Mouse (Mus musculus): ENCODE measurements around the gene Rhoc. TPM values are rescaled to one million over a fixed set of nuclear protein-coding genes. Genes with fewer than 3 reads are reported as not detected.
"Not testable (repeated sequence)": the region's sequence is repeated elsewhere in the genome, so short reads cannot be mapped to it uniquely, and the experiment has no call there.

Rhoc gene
- total RNA-seq, 1 experiment from 2014 or later, result 0.45 TPM

DNA sequence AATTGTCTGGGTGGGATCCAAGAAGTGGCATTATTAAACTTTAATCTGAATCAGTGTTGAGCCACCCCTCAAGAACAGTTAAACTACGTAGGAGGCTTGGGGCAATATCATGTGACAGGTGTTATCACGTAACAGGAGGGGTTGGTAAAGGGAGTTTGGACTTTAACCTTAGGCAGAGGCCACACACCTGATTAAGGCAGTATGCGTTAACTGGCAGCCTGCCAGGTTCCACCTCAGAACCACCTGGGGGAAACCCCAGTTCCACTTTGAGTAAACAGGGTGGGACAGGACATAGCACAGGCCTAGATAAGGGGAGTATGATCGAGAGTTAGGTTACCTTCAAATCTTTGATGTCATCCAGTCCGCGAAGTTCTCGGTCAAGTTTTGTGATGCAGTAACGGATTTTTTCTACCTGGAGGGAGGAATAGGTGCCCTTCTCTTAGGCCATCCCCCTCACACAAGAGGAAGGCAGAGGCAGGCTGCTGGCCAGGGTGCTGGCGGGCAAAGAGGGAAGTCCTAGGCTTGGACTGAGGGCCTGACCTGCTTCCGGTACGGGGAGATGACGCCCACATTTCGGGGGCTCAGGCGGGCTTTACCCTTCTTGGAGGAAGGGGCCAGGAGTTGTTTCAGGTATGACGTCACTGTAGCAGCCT lies 8.4 kb downstream of the Rhoc start:
- ATAC-seq (replicated peaks in 1 of 2; ENCODE audit: insufficient read depth in 1 of 2, low FRiP score in 2 of 2, low TSS enrichment in 1 of 2, low read depth in 1 of 2, poor library complexity in 2 of 2, severe bottlenecking in 2 of 2), result no peak

DNA sequence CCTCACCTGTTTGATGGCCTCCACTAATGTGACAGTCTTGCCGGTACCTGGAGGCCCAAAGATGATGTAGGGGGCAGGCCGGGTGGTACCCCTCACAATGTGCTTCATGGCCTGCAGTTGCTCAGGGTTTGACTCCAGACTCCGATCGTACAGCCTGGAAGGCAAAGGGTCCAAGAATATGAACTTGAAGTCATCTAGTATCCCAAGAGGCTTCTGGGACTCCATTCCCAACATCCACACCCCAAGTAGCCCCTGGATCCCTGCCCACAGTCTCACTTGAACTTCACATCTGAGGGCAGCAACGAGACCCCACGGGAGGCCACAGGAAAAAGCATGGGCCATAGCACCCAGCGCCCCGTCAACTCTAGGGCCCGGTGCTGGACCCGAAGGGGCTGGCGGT lies 12.5 kb downstream of the Rhoc start:
- ATAC-seq (replicated peaks in 1 of 2; ENCODE audit: insufficient read depth in 1 of 2, low FRiP score in 2 of 2, low TSS enrichment in 1 of 2, low read depth in 1 of 2, poor library complexity in 2 of 2, severe bottlenecking in 2 of 2), result no peak

DNA sequence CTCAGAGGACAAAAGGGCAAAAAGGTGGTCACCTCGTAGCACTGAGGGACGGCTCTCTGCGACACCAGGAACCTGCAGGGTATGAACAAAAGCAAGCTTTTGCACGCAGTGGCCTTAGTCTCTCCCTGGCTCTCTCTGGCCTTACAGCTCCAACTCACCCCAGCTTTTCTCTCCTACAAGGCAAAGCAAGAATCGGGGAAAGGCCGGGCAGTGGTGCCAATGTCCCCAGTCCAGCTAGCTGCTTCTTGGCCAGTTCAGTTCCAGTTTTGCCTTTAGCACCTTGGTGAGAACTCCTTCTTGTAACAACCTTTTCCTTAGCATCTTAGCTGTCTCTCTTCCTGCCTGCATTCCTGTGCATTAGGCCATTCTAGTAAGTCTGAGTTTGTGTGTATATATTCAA lies 13.3 kb downstream of the Rhoc start:
- ATAC-seq (replicated peaks in 1 of 2; ENCODE audit: insufficient read depth in 1 of 2, low FRiP score in 2 of 2, low TSS enrichment in 1 of 2, low read depth in 1 of 2, poor library complexity in 2 of 2, severe bottlenecking in 2 of 2), result no peak

DNA sequence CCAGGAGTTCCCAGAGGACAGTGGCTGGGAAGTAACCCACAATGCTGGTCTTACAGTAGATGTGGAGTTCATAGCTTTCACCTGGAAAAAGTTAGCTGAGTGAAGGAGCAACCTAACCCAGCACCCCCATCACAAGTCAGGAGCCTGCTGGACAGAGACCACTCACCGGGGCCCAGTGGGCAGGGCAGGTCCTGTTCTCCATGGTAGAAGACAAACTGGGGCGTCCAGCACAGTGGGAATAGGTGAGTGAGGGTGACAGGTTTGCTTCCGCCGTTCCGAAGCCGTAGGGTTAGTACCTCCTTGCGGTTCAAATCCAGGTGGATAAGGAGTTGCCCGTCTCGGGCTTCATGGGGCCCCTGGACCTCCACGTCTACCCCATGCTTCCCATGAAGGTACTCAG lies 16.1 kb downstream of the Rhoc start:
- no peak for ATAC-seq (replicated peaks in 1 of 2; ENCODE audit: insufficient read depth in 1 of 2, low FRiP score in 2 of 2, low TSS enrichment in 1 of 2, low read depth in 1 of 2, poor library complexity in 2 of 2, severe bottlenecking in 2 of 2)

DNA sequence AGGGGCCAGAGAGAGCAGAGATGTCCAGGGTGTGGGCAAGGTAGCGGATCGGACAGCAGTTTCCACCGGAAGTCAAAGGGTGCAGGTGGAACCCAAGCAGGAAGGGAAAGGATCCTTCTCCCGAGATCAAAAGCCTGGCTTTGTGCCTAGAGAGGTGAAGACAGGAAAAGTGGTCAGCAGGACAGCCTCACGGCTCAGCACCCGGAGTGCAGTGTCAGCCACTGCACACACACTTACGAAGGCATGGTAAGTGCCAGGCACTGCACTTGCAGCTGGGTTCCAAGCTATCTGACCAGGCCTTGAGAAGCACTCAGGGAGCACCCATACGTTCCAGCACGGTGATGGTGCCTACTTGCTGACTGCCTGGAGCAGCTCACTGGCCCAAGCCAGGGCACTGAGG lies 17.4 kb downstream of the Rhoc start:
- 0 out of 4 replicates have a peak, but pooled peaks of 1 of the 2 experiments have one; percentile 12 for ATAC-seq (replicated peaks in 1 of 2; ENCODE audit: insufficient read depth in 1 of 2, low FRiP score in 2 of 2, low TSS enrichment in 1 of 2, low read depth in 1 of 2, poor library complexity in 2 of 2, severe bottlenecking in 2 of 2)

DNA sequence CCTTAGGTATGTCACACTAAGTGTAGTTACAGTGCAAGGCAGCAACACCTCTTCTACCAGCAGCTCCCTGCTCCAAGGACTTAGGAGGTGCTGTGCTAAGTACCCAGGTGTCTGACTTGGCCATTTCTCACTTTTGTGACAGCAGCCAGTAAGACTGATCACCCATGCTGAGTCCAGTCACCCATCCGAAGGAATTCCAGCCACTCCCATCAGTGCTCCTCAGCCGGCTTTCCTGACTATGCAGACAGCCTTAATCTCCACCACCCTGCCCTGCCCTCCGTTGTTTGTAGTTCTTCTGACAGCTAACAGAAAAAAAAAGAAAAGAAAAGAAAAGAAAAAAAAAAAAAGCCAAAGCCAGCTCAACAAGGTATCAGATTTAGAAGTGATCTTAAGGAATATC lies 23.6 kb downstream of the Rhoc start:
- no peak for ATAC-seq (replicated peaks in 1 of 2; ENCODE audit: insufficient read depth in 1 of 2, low FRiP score in 2 of 2, low TSS enrichment in 1 of 2, low read depth in 1 of 2, poor library complexity in 2 of 2, severe bottlenecking in 2 of 2)

DNA sequence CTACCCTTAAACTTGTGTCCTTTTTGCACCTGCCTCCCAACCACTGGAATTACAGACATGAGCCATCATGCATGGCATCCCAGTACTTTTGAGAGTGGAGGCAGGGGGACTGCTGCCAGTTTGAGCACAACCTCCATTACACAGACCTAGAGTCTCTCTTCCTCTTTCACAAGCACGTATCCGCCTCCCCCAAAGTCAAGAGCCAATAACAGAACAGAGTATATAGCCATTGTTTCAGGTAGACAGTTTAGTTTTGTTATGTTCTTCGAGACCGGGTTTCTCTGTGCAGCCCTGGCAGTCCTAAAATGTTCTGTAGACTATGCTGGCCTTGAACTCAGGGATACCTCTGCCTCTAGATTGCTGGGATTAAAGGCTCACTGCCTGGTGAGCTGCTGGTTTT lies 24.1 kb downstream of the Rhoc start:
- no peak for ATAC-seq (replicated peaks in 1 of 2; ENCODE audit: insufficient read depth in 1 of 2, low FRiP score in 2 of 2, low TSS enrichment in 1 of 2, low read depth in 1 of 2, poor library complexity in 2 of 2, severe bottlenecking in 2 of 2)

DNA sequence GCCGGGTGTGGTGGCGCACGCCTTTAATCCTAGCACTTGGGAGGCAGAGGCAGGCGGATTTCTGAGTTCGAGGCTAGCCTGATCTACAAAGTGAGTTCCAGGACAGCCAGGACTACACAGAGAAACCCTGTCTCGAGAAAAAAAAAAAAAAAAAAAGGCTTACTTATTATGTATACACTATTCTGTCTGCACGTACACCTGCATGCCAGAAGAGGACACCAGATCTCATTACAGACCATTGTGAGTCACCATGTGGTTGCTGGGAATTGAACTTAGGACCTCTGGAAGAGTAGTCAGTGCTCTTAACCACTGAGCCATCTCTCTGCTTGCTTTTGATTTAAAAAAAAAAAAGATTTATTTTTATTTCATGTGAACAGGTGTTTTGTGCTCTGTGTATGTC lies 25.1 kb downstream of the Rhoc start:
- ATAC-seq (replicated peaks in 1 of 2; ENCODE audit: insufficient read depth in 1 of 2, low FRiP score in 2 of 2, low TSS enrichment in 1 of 2, low read depth in 1 of 2, poor library complexity in 2 of 2, severe bottlenecking in 2 of 2), result not testable (repeated sequence)

DNA sequence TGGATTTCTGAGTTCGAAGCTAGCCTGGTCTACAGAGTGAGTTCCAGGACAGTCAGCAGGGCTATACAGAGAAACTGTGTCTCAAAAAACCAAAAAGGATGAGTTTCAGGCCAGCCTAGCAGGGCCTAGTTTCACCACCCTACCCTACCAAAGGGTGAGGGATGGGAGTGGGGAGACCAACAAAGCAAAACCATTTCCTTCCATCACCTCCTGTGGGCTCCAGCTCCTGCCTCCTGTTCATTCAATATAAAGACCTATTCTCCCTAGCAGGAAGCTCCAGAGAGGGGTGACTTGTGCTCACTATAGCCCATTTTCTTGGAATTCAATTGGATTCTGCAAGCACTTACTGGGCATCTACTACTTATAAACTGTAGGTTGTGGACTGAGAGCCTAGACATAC lies 26.6 kb downstream of the Rhoc start:
- no peak for ATAC-seq (replicated peaks in 1 of 2; ENCODE audit: insufficient read depth in 1 of 2, low FRiP score in 2 of 2, low TSS enrichment in 1 of 2, low read depth in 1 of 2, poor library complexity in 2 of 2, severe bottlenecking in 2 of 2)

DNA sequence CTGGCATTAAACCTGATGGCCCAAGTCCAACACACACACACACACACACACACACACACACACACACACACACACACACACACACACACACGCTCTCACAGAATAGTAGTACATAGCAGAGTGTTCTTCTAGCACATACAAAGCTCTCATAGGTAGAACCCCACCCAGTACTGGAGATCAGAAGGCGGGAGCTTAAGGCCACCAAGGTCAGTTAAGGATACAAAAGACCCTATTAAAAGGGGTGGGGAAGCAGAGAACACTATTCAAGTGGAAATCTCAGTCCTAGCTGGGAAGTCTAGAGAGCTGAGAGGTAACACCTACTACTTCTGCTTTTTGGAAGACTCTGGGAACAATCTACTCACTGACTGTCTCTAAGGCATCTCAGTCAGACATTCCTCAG lies 27.2 kb downstream of the Rhoc start:
- no peak for ATAC-seq (replicated peaks in 1 of 2; ENCODE audit: insufficient read depth in 1 of 2, low FRiP score in 2 of 2, low TSS enrichment in 1 of 2, low read depth in 1 of 2, poor library complexity in 2 of 2, severe bottlenecking in 2 of 2)

DNA sequence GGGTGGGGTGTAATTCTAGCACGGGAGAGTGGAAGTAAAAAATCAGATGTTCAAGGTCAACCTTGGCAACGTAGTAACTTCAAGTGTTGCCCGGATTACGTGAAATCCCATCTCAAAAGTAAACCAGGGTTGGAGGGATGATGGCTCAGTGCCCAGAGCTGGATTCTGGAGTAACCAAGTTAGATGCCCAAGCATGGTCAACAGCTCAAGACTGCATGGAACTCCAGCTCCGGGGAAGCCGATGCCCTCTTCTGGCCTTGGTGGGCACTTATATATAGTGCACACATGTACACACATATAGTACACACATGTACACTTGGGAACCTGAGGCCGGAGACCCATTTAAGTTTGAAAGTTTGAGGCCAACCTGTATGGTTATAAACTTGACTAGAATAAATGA lies 28.0 kb downstream of the Rhoc start:
- ATAC-seq (replicated peaks in 1 of 2; ENCODE audit: insufficient read depth in 1 of 2, low FRiP score in 2 of 2, low TSS enrichment in 1 of 2, low read depth in 1 of 2, poor library complexity in 2 of 2, severe bottlenecking in 2 of 2), result no peak

DNA sequence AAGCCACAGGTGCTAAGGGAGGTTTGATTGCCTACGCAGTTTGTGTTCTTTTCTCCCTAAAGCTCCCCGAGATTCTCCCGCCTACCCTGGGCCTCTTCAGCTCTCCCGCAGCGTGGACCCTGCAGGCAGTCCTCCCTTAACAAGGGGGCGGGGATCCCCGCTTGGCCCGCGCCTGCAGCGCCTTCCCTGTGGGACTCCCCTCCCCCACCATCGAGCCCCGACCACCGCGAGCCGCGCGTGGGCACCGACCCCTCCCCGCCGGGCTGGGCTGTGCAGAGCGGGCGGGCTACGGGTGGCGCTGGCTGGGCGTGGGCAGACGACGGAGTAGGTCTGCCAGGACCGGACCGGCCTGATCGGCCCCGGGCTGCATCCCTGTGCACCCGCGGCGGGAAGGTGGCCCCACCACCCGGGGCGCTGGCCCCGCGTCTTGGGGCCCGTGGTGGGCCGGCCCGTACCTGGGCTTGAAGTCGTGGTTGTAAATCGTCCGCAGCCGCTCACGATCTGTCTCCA lies 29.4 kb downstream of the Rhoc start:
- peak; percentile 7 to 26; a peak in 2 of 4 replicates for ATAC-seq (replicated peaks in 1 of 2; ENCODE audit: insufficient read depth in 1 of 2, low FRiP score in 2 of 2, low TSS enrichment in 1 of 2, low read depth in 1 of 2, poor library complexity in 2 of 2, severe bottlenecking in 2 of 2)

DNA sequence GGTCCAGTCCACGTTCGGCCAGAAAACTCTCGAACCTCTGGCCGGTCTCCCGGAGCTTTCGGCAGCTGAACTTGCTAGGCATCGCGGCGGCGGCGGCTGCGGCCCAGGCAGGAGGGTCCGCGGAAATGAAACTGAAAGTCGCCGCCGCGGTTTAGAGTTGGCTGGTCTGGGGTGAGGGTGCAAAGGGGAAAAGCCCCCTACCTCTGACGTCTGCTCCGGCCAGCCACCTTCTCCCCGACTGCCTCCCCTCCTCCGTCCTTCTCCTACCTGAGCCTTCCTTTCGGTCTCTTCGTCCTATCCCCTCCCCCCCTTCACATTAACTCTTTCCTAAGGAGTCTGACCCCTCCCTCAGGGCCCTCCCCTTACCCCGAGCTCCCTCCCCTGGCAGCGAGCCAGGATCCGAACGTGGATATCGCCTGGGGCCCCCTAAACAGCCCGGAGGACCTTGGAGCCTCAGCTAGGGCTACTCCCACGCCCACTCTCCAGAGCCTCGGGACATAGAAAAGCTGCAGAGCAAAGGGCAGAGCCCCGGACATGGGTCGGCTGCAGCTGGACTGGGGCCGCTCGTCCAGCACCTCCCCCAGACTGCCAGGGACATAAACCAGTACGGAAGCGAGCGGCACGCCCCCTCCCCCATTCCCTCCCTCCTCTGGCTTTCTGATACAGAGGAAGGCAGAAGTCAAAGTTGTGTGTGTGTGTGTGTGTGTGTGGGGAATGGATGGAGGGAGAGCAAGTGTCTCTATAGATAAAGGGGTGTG lies 30.0 kb downstream of the Rhoc start, which contains the start of gene Mov10:
Gene Mov10 (minus strand): TSS at position 573 of the 758 bp plus-strand sequence.
- peak; percentile 61 to 63 for ATAC-seq (replicated peaks in 1 of 2; ENCODE audit: insufficient read depth in 1 of 2, low FRiP score in 2 of 2, low TSS enrichment in 1 of 2, low read depth in 1 of 2, poor library complexity in 2 of 2, severe bottlenecking in 2 of 2)

DNA sequence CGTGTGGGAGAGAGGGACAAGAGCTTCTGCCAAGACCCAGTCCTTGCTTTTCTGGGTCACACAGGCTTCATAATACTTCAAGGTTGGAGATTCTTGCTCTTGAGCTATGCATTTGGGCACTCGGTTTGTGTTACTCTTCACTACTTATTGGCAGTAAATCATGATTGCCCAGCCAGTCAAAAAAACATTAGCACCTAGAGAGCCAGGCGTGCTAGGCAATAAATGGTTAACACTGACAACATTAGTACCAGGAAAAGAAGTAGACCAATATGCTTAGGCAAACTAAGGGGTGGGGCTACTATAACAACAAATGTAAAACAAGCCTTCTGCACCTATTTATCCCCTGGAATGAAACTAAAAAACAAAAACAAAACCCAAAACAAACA lies 30.6 kb downstream of the Rhoc start:
- ATAC-seq (replicated peaks in 1 of 2; ENCODE audit: insufficient read depth in 1 of 2, low FRiP score in 2 of 2, low TSS enrichment in 1 of 2, low read depth in 1 of 2, poor library complexity in 2 of 2, severe bottlenecking in 2 of 2), result 0 out of 4 replicates have a peak, but pooled peaks of 1 of the 2 experiments have one; percentile 9

DNA sequence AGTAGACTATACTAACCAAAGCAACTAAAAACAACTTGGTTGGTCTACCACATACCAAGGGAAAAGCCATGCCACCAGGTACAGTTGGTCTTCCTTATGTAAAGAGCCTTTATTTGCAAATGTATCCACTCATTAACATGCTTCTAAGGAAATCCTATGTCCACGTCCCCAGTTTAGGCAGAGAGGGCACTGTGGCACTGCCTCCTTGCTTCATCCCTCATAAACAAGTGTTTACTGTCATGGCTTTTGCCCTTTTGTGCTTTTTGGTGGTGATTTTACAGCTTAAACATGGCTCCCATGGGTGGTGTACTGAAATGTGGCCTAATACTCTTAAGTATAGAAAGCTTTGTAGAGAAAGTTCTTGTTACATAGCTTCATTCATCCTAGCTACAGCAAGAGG lies 32.3 kb downstream of the Rhoc start:
- no peak for ATAC-seq (replicated peaks in 1 of 2; ENCODE audit: insufficient read depth in 1 of 2, low FRiP score in 2 of 2, low TSS enrichment in 1 of 2, low read depth in 1 of 2, poor library complexity in 2 of 2, severe bottlenecking in 2 of 2)

DNA sequence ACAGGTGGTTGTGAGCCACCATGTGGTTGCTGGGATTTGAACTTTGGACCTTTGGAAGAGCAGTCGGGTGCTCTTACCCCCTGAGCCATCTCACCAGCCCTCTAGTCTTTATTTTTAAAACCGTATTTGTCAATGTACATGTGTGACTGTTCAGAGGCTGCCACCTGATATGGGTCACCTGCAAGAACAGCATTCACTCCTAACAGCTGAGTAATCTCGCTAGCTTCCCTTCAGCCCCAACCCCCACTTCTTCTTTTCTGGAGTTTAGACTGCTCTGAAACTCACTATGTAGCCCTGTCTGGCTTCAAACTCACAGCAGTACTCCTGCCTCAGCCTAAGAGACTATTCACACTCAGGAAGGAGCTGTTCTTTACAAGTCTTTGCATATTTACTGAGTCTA lies 34.2 kb downstream of the Rhoc start:
- no peak for ATAC-seq (replicated peaks in 1 of 2; ENCODE audit: insufficient read depth in 1 of 2, low FRiP score in 2 of 2, low TSS enrichment in 1 of 2, low read depth in 1 of 2, poor library complexity in 2 of 2, severe bottlenecking in 2 of 2)

DNA sequence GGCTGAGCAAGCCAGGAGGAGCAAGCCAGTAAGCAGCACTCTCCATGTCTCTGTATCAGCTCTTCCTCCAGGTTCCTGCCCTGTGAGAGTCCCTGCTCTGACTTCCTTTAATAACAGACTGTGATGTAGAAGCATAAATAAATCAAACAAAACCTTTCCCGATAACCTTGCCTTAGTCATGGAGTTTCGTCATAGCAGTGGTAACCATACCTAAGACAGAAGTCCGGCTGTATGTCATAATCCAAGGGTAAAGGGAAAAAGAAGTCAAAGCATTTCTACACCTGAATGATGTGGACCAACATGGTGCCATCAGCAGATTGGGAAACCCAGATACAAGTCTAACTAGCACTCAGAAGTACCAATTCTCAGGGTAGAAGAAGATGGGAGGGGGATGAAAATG lies 47.6 kb downstream of the Rhoc start:
- ATAC-seq (replicated peaks in 1 of 2; ENCODE audit: insufficient read depth in 1 of 2, low FRiP score in 2 of 2, low TSS enrichment in 1 of 2, low read depth in 1 of 2, poor library complexity in 2 of 2, severe bottlenecking in 2 of 2), result no peak; a peak in 1 of 4 replicates

DNA sequence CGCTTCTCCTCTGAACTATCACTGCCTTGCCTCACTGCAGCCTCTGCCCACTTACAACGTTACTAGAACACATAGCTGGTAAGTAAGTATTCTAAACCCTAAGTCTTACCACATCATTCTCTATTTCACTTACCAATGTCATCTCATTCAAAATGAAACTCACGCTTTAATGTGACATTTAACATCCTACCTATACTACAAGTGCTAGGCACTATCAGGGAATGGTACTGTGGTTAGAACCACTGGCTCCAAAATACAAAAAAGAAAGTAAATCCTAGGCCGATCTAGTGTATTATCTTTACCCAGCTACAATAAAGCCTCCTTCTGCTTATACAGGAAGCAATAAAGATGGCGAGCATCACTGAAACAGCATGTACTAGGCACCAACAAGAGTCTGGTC lies 52.9 kb downstream of the Rhoc start:
- ATAC-seq (replicated peaks in 1 of 2; ENCODE audit: insufficient read depth in 1 of 2, low FRiP score in 2 of 2, low TSS enrichment in 1 of 2, low read depth in 1 of 2, poor library complexity in 2 of 2, severe bottlenecking in 2 of 2), result no peak
